Mouse (Mus musculus) heart, postnatal 25 days (tissue): ENCODE results near the gene Ttll10. TPM values are rescaled to one million over a fixed set of nuclear protein-coding genes. Genes with fewer than 3 reads are reported as not detected.

Experiments used
- DNase-seq: peaks from one replicate; pipeline ENCODE4 v3.0.0; 2022; ENCODE audit warnings: low spot score
- intact Hi-C: fragments of 180-260 bp; cut with DNase I; formaldehyde crosslinking; loops from one replicate; pipeline ENCODE4 v1.15.1; 2025
- total RNA-seq, 2 experiments: library from RNA; stranded (reverse); gene quantifications; 2 replicates each; pipeline ENCODE4 v1.2.3; 2021

Ttll10 gene
- total RNA-seq, 2 experiments from 2014 or later: not detected

GRCm38 (mm10) chr4:156069701-156070100 lies 10.5 kb upstream of the Ttll10 start:
- no peak for DNase-seq
- intact Hi-C loops: no loop called here

- intact Hi-C loops: no loop called here
- no peak for DNase-seq
Measured at GRCm38 (mm10) chr4:156067256-156067949, 8.2 kb upstream of the Ttll10 start.

DNA sequence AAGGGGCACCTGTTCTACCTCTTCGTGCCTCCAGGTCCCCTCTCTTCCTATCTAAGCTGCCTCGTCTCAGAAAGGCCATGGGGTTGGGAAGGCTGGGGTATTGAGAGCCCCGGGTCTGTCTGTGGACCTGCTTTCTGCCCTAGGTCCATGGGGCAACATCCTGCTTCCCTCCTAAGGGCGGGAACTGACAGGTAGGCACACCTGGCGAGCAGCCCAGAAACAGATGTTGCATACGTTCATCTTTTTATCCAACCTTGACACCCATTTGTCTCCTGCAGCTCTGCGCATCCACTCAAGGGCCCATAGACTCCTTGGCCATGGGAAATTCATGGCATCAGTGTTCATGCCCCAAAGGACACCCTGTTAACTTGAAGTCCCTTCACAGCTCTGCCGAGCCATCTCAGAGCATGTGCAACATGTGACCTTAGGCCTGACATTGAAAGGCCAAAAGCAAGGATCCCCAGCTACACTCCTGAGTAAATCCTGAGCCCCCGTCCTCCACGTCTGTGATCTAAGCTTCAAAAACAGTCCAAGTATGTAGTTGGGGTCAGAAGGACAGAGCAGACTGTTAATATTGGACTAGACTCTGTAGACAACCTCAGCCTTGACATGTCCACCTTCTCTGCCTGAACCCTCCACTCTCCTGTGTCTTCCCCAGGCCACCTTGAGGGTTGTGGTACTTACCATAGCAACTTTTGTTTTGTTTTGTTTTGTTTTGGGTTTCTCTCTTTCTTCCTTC lies 6.1 kb upstream of the Ttll10 start:
- no peak for DNase-seq
- intact Hi-C loops: no loop called here

GRCm38 (mm10) chr4:156064510-156064897 lies 5.3 kb upstream of the Ttll10 start:
- no peak for DNase-seq
- intact Hi-C loops: no loop called here

DNA sequence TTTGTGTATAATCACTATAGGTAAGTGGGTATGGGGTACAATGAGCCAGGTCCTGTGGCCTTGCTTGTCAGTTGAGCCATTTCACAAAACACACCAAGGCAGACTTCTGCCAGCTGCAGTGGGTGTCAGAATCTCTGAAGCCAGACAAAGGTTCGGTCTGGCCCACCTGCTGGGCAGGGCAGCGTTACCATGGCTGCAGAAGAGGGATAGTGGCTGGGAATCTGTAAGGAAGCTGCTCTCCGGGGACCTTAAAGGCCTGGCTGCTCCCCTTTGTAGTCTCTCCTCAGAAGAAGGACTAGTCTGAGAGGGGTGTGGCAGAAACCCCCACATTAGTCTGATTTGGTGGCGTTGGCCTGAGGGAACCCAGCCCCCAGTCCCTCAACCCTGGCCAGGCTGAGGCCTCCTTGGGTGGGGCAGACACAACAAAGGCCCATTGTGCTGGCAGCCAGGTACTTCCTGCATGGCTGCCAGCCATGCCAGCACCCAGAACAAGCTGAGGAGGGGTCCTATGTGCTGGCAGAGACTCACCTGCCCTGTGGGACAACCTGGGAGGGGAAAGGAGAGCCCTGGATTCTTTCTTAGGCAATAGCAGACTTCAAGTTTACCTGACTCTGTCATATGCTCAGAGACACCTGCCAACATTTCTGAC lies 4.8 kb upstream of the Ttll10 start:
- intact Hi-C loops: no loop called here
- DNase-seq: no peak

DNA sequence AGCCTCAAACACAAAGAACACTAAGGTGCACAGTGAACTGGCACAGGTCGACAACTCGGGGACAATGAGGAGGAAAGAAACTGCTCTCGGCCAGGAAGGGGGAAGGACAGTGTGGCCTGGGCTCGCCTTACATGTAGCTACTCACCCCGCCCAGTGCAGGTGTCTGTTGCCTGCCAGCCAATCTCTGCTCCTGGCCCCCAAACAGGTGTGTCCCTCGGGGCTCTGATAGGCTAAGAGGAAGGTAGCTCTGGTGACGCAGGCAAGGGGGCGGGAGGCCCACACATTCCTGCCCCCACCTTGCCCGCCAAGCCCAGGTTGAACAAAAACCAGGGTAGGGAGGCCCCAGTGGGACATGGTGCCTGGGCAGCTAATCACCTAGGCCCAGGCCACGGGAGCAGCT lies 499 bp upstream of the Ttll10 start:
- intact Hi-C loops: no loop called here
- DNase-seq: no peak

DNA sequence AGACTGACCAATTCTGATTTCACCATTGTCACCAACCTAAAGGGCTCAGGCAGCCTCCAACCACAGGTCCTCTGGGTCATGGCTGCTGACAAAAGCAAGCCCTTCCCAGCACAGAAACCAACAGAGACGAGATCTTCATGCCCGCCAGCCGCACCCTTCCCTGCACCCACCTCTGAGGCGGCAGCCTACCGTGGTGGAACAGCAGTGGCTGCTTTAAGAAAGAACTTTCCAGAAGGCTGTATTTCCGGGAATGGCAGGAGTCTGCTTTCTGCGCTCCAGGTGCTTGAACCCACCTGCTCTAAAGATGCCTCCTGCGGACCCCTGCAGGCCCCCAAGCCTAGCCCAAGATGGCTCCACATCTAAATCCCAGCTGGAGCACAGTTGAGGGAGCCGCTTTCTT lies 388 bp downstream of the Ttll10 start:
- intact Hi-C loops: no loop called here
- no peak for DNase-seq

DNA sequence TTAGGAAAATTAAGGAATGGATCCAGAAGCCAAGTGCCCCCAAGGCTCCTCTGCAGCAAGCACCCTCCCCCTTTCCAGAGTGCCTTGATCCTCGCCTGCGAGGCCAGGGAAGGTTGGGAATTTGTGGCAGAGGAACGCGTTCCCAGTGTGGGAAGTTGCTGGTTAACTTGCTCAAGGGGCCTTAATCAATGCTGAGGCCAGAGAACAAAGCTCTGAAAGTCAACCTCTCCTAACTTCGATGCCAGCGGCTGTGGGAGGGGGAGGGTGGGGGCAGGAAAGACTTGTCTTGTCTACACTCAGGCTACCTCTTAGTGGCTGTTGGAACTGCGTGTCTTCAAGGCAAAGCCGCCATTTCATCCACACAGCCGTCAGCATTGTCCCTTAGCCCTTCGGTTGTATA lies 1.5 kb downstream of the Ttll10 start:
- no peak for DNase-seq
- intact Hi-C loops: no loop called here

DNA sequence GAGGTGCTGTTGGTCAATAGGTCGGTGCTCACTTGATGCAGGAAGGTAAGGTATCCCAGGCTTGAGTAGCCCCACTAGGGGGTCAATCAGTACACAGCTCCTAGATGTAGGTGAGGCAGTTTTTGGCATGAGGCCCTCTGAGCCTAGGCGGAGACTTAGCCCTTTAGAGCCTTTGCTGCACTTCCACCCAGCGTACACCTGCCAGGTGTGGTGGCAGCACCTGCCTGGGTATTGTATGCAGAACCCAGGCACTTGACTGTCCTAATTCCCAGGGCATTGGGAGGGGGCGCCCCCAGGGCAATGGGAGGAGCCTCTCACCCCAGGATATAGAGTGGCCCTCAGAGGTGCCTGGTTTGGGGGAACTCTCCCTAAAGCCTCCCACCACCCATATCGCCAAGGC lies 4.0 kb downstream of the Ttll10 start:
- intact Hi-C loops: no loop called here

DNA sequence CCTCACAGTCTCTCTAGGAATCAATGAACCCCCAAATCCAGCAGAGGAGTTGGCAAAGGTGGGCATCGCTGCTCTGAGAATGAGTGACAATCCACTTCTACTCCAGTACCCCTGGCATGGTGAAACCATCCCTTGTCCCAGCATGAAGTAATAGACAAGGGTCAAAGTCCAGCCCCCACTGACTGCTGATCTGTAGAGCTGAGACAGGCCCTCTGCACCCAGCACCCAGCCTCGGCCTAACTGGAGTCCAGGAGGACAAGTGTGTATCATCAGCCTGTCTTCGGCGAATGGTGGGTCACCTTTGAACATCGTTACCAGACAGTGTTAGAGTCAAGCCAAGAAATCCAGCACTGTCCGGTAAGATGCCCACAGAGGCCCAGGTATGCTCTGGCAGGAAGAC lies 4.6 kb downstream of the Ttll10 start:
- intact Hi-C loops: no loop called here

More for the DNA sequence above, 4.0 kb downstream of the Ttll10 start:
- no peak for DNase-seq

DNA sequence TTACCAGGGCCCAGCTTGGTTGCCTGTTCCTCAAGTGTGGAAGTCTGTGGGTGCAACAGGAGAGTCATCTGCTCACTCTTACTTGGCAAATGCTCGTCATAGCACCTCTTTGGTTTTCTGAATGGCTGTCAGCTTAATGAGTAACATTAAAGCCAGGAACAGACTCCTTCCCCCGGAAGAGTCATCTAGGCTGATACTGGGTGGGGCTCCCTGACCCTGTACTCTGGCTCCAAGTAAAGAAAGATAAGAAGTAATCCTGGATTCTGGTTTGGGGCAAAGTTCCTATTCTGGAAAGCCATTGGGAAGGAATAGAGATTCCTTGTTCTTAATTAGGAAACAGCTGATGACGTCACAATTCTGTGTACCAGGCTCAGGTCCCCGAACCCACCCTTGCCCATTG lies 5.1 kb downstream of the Ttll10 start:
- no peak for DNase-seq
- intact Hi-C loops: no loop called here

More for the DNA sequence above, 4.6 kb downstream of the Ttll10 start:
- no peak for DNase-seq

DNA sequence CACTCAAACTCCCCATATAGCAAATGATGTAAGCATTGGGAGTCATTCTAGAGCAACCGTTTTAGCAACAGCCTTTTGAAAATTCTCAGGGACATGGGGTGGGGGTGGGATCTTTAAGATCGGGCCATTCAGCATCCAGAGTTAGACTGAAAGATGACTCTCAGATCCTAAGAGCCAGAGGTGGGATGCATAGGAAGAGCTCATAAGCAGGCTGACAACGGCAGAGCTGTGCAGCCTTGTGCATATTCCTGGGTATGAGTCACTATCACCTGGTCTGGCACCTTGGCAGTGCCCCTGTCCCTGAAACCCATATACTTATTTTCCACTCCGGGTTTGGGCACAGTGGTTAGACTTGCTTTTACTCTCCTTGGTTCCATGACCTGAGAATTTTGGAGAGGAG lies 6.1 kb downstream of the Ttll10 start:
- intact Hi-C loops: no loop called here
- DNase-seq: no peak

GRCm38 (mm10) chr4:156050391-156050980 lies 8.7 kb downstream of the Ttll10 start:
- DNase-seq: no peak
- intact Hi-C loops: no loop called here

- intact Hi-C loops: no loop called here
- DNase-seq: no peak
Measured at GRCm38 (mm10) chr4:156049779-156050178, 9.4 kb downstream of the Ttll10 start.

DNA sequence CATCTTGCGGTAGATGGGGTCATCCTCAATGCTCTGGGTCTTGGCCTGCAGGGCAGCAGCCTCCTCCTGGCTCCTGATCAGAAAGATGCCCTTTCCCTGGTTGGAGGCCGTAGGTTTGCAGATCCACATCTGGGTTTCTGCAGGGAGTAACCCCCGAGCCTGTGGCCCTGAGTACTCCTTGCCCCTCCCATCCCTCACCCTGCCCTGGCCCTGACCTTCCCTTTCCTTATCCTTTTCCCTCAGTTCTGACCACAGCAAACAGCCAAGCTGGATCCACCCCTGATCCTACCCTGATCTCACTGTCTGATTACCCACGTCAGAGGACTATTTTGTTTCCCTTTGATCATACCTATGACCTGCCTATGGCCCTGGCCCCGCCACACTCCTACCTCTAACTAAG lies 14.5 kb downstream of the Ttll10 start:
- intact Hi-C loops: no loop called here
- DNase-seq: no peak

- no peak for DNase-seq
- intact Hi-C loops: no loop called here
Measured at GRCm38 (mm10) chr4:156034901-156035300, 24.3 kb downstream of the Ttll10 start.

- no peak for DNase-seq
- intact Hi-C loops: no loop called here
Measured at GRCm38 (mm10) chr4:156034301-156034700, 24.9 kb downstream of the Ttll10 start.

- no peak for DNase-seq
- intact Hi-C loops: loop anchor here (2.0 kb wide), 1 partner anchor 75 kb away; the partner anchor contains the start of gene 9430015G10Rik
Measured at GRCm38 (mm10) chr4:156033476-156034119, 25.6 kb downstream of the Ttll10 start.

DNA sequence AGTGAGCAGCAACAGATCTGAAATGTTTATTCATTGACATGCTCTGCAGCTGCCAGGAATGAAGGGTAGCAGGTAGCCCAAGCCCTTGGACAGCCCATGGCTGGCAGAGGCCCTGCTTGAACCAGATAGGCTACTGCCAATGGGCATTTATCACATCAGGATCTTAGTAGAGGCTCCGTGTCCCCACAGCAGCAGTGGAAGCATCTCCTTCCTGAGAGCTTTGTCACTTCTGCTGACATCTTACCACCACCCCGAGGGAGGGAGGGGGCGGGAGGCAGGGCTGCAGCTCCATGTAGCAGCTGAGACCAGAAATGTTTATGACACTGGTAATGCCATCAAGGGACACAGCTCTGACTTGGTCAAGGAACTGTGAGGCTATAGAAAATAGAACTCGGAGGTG lies 26.4 kb downstream of the Ttll10 start:
- DNase-seq: no peak
- intact Hi-C loops: loop anchor here (2.0 kb wide), 1 partner anchor 76 kb away; the partner anchor contains the start of gene 9430015G10Rik
